Mouse (Mus musculus) forebrain, embryonic 14.5 days (tissue): ENCODE measurements at regions not wholly inside any gene's neighbourhood (a gene's known extent, or its start where the extent isn't known, plus 50 kb on each side); places are given as distances from the start of the nearest gene placed in this dataset.

Experiments used
- ATAC-seq: fragments of 200-750 bp; cut with Nextera tagmentation; 2 replicates; pipeline ENCODE4 v1.8.0; 2017; ENCODE audit warnings: mild to moderate bottlenecking, moderate library complexity
- DNase-seq: peaks from one replicate; pipeline ENCODE4 v3.0.0-alpha.2; 2015; ENCODE audit warnings: low spot score
- H3K27ac ChIP-seq: fragments of 300-500 bp; sonication (generic); 2 replicates; pipeline ENCODE4 v1.5.1; 2014; ENCODE audit warnings: low read depth, mild to moderate bottlenecking, control low read depth, low read length, moderate library complexity
- H3K27me3 ChIP-seq: fragments of 300-500 bp; sonication (generic); replicated peaks from 2 replicates; pipeline ENCODE4 v1.6.1; 2014; ENCODE audit warnings: low read length, control low read depth, mixed read lengths; ENCODE audit not compliant: control insufficient read depth, insufficient read depth
- H3K36me3 ChIP-seq: fragments of 300-500 bp; sonication (generic); 2 replicates; pipeline ENCODE4 v1.6.1; 2014; ENCODE audit warnings: low read length, control low read depth; ENCODE audit not compliant: control insufficient read depth, insufficient read depth
- H3K4me1 ChIP-seq: fragments of 300-500 bp; sonication (generic); 2 replicates; pipeline ENCODE4 v1.6.1; 2014; ENCODE audit warnings: antibody characterized with exemption, low read length, control low read depth; ENCODE audit not compliant: control insufficient read depth, insufficient read depth
- H3K4me2 ChIP-seq: fragments of 300-500 bp; sonication (generic); 2 replicates; pipeline ENCODE4 v1.6.1; 2014; ENCODE audit warnings: mild to moderate bottlenecking, control low read depth, low read length
- H3K4me3 ChIP-seq: fragments of 300-500 bp; sonication (generic); 2 replicates; pipeline ENCODE4 v1.5.1; 2014; ENCODE audit warnings: low read depth, low read length, control low read depth
- H3K9ac ChIP-seq: fragments of 300-500 bp; sonication (generic); 2 replicates; pipeline ENCODE4 v1.6.1; 2014; ENCODE audit warnings: mild to moderate bottlenecking, low read length, control low read depth, moderate library complexity
- H3K9me3 ChIP-seq: fragments of 300-500 bp; sonication (generic); replicated peaks from 2 replicates; pipeline ENCODE4 v1.6.1; 2016; ENCODE audit warnings: low read length, control low read depth, mixed read lengths; ENCODE audit not compliant: control insufficient read depth
- WGBS: fragments of 180-500 bp; shearing (Covaris S2); extraction: QIAGEN DNeasy Blood & Tissue Kit; methylation state at CpG from one replicate; pipeline ENCODE4 v1.1.7; 2014; 5-methylcytosine and 5-hydroxymethylcytosine counted together

DNA sequence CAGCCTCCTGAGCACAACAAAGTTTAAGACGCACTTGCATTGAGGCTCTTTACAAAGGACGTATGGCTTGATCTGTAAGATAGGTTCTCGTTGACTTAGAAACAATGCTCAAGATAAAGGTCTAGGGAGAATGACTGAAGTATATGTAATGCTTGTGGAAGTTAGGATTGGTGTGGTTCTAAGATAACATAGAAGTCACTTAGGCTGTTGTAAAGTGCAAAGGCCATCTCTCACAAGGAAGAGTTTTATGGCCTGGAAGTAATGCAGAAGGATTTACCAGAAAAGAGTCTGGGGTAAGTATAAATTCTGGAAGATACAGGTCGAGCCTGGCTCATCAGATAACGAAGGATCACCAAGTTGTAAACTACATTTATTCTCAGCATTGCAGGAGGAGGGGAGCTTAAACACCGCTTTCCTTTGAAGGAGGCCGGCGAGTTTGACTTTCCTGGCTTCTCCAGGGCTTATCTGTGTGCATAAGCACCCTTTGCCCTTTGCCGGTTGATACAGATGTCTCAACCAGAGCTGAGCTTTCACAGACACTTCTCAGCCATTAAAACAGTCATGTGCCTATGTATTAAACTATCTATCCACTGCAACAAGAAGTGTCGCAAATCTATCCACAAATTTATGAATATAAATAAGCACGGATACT is 84.8 kb upstream of the Man1a start:
- no peak overlapping the region for H3K4me3 ChIP-seq
- no peaks in the 10 kb centered on the region for H3K9me3 ChIP-seq
- H3K4me1 ChIP-seq: no peaks in the 10 kb centered on the region
- H3K27me3 ChIP-seq: no peaks in the 10 kb centered on the region
- no peaks in the 10 kb centered on the region for H3K36me3 ChIP-seq
- DNase-seq (no peak), ATAC-seq (no peak)
- no peak overlapping the region for H3K27ac ChIP-seq
- H3K9ac ChIP-seq: no peak overlapping the region
- no peak overlapping the region for H3K4me2 ChIP-seq
- 86% methylated on average over 11 of the region's 11 CpGs for WGBS

DNA sequence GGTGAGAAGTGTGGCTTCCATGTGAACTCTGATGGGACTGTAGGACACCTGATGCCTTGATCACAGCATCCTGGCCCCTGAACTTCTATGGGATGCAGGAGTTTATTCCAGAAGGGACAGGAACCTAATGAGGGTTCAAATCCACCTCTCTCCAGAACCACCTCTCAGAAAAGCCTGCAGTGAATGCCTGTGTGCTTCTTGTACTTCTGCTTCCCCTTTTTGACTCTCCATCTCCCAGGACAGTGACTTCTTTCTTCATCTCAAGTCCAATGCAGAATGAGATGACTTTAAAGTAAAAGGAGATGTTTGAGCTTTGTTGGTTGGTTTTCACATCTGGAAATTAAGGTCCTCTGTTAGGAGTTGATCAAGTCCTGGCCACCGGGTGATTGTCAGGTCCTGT is 77.5 kb upstream of the Man1a start:
- no peaks in the 10 kb centered on the region for H3K27me3 ChIP-seq
- ATAC-seq (no peak), DNase-seq (no peak)
- no peak overlapping the region for H3K27ac ChIP-seq
- H3K9me3 ChIP-seq: no peaks in the 10 kb centered on the region
- no peaks in the 10 kb centered on the region for H3K4me1 ChIP-seq
- 95% methylated on average over 1 of the region's 1 CpGs for WGBS
- no peaks in the 10 kb centered on the region for H3K36me3 ChIP-seq
- H3K9ac ChIP-seq: no peak overlapping the region
- H3K4me3 ChIP-seq: no peak overlapping the region
- H3K4me2 ChIP-seq: no peak overlapping the region

DNA sequence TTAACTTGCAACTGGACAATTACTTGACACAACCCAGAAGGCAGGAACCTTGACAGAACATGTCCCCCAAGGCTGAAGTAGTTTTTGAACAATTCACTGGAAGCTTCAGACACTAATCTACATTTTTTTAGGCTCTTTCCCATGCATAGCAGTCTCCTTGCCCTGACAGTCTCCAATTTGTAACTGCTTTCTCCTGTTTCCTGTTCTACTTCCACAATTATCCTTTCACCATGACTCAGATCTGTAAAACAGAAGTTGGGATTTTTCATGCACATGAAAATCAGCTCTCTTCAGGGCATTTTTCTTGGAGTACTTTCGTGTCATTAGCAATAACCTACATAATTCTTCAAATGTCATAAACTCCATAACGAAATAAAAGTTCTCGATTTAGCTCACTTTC is 56.2 kb upstream of the Man1a start:
- Histone ChIP-seq H3K4me3 (no peak overlapping the region), H3K36me3 (no peaks in the 10 kb centered on the region), H3K4me1 (no peaks in the 10 kb centered on the region), H3K4me2 (no peak overlapping the region), H3K9ac (no peak overlapping the region), H3K27ac (no peak overlapping the region), H3K9me3 (no peaks in the 10 kb centered on the region), H3K27me3 (no peaks in the 10 kb centered on the region)
- DNase-seq (no peak), ATAC-seq (no peak)
- 90% methylated on average over 3 of the region's 3 CpGs for WGBS
